Mouse (Mus musculus) telencephalon, adult 2 months (tissue): Measurements from ENCODE around the gene Gm10139.
"Not testable (repeated sequence)": the region's sequence is repeated elsewhere in the genome, so short reads cannot be mapped to it uniquely, and the experiment has no call there.

Experiments
- DNase-seq: peaks from one replicate; pipeline ENCODE4 v3.0.0-alpha.2; 2011; ENCODE audit warnings: low read depth, low spot score

Gene Gm10139

DNA sequence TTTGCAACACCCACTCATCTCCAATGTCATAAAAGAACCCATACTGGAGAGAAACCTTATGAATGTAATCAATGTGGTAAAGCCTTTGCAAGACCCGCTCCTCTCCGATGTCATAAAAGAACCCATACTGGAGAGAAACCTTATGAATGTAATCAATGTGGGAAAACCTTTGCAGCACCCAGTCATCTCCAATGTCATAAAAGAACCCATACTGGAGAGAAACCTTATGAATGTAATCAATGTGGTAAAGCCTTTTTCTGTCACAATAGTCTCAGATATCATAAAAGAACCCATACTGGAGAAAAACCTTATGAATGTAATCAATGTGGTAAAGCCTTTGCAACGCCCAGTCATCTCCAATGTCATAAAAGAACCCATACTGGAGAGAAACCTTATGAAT is at the start of gene Gm10139:
Gene Gm10139 (plus strand): TSS at position 301 of the 400 bp plus-strand sequence.
- DNase-seq: not testable (repeated sequence)

DNA sequence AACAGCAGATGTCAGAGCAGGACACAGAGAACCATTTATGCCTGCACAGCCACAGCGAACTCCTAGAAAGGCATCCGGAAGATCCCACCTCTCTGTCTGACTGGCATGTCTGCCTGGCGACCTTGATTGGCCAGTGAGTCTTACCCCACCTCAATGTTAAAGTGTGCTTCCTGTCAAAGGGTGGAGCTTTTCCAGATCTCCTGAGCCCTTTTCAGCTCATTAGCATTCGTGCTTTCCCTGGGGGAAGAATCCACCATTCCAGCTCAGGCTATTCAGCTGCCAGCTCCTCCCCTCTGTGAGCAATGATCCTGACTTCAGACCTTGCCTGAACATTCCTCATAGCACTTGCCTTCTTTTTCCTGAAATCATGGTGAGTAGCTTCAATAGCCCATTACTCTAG is 45.2 kb downstream of the Gm10139 start:
- DNase-seq: not testable (repeated sequence)
